Mouse (Mus musculus) liver, embryonic 14.5 days (tissue): ENCODE measurements around the gene Apex1. TPM values are rescaled to one million over a fixed set of nuclear protein-coding genes. Genes with fewer than 3 reads are reported as not detected.
"Not testable (repeated sequence)": the region's sequence is repeated elsewhere in the genome, so short reads cannot be mapped to it uniquely, and the experiment has no call there.

ENCODE experiments used
- ATAC-seq: fragments of 200-750 bp; cut with Nextera tagmentation; 2 replicates; pipeline ENCODE4 v1.8.0; 2017; ENCODE audit warnings: moderate number of reproducible peaks, mild to moderate bottlenecking, moderate library complexity; ENCODE audit not compliant: insufficient read depth
- DNase-seq, 3 experiments: peaks; one replicate each; pipeline ENCODE4 v3.0.0-alpha.2; 2012 to 2013; ENCODE audit warnings: low read depth in 3 of 3, low spot score in 3 of 3
- H3K27ac ChIP-seq: fragments of 300-500 bp; sonication (generic); 2 replicates; pipeline ENCODE4 v1.5.1; 2014; ENCODE audit warnings: moderate library complexity, mild to moderate bottlenecking, control low read depth, inconsistent platforms
- H3K27me3 ChIP-seq: fragments of 300-500 bp; sonication (generic); 2 replicates; pipeline ENCODE4 v1.6.1; 2014; ENCODE audit warnings: mild to moderate bottlenecking, low read length, moderate library complexity; ENCODE audit not compliant: control insufficient read depth, insufficient read depth
- H3K36me3 ChIP-seq: fragments of 300-500 bp; sonication (generic); replicated peaks from 2 replicates; pipeline ENCODE4 v1.6.1; 2014; ENCODE audit warnings: low read depth; ENCODE audit not compliant: control insufficient read depth, insufficient read depth
- H3K4me1 ChIP-seq, 2 experiments: fragments of 200-500 bp in 1 of 2; fragments of 300-500 bp in 1 of 2; sonication (generic) in 1 of 2; replicated peaks; 2 replicates each; pipeline ENCODE4 v1.6.1; 2012 to 2014; ENCODE audit warnings: antibody characterized with exemption in 1 of 2, inconsistent platforms in 1 of 2, low read length in 1 of 2; ENCODE audit not compliant: control insufficient read depth in 2 of 2, insufficient read depth in 2 of 2
- H3K4me2 ChIP-seq: fragments of 300-500 bp; sonication (generic); 2 replicates; pipeline ENCODE4 v1.6.1; 2014; ENCODE audit warnings: low read depth, mild to moderate bottlenecking, control low read depth, moderate library complexity
- H3K4me3 ChIP-seq, 2 experiments: fragments of 200-500 bp in 1 of 2; fragments of 300-500 bp in 1 of 2; sonication (generic) in 1 of 2; 2 replicates each; pipeline ENCODE4 v1.5.1; 2012 to 2014; ENCODE audit warnings: low read depth in 2 of 2, low read length in 2 of 2, mild to moderate bottlenecking in 2 of 2, control low read depth in 1 of 2, inconsistent platforms in 1 of 2, moderate library complexity in 1 of 2; ENCODE audit not compliant: insufficient read depth in 1 of 2
- H3K9ac ChIP-seq: fragments of 300-500 bp; sonication (generic); replicated peaks from 2 replicates; pipeline ENCODE4 v1.6.1; 2014; ENCODE audit warnings: mild to moderate bottlenecking, control low read depth, moderate library complexity
- H3K9me3 ChIP-seq: fragments of 300-500 bp; sonication (generic); 2 replicates; pipeline ENCODE4 v1.6.1; 2016; ENCODE audit warnings: low read length, mixed read lengths; ENCODE audit not compliant: control insufficient read depth
- CTCF ChIP-seq: IDR thresholded peaks from 2 replicates; pipeline ENCODE4 v1.5.1; 2016; ENCODE audit warnings: antibody characterized with exemption, low read depth, control low read depth
- EP300 ChIP-seq: IDR thresholded peaks from 2 replicates; pipeline ENCODE4 v1.6.1; 2016; ENCODE audit warnings: antibody characterized with exemption, low read depth
- WGBS: fragments of 180-500 bp; shearing (Covaris S2); extraction: QIAGEN DNeasy Blood & Tissue Kit; methylation state at CpG from one replicate; pipeline ENCODE4 v1.1.7; 2014; ENCODE audit not compliant: insufficient replicate concordance; 5-methylcytosine and 5-hydroxymethylcytosine counted together
- polyA plus RNA-seq, 2 experiments: library from polyadenylated mRNA; depleted of rRNA in 1 of 2; stranded (reverse) in 1 of 2; unstranded in 1 of 2; fragments of >200 nt; fragmentation: Nextera tagmentation in 1 of 2; extraction: Ambion mirVana in 1 of 2; gene quantifications; 2 replicates each; pipeline versions ENCODE4 v1.2.1 to v1.2.3; 2012 to 2014

Gene Apex1
- polyA plus RNA-seq, 2 experiments = 51.3 to 90.8 TPM

DNA sequence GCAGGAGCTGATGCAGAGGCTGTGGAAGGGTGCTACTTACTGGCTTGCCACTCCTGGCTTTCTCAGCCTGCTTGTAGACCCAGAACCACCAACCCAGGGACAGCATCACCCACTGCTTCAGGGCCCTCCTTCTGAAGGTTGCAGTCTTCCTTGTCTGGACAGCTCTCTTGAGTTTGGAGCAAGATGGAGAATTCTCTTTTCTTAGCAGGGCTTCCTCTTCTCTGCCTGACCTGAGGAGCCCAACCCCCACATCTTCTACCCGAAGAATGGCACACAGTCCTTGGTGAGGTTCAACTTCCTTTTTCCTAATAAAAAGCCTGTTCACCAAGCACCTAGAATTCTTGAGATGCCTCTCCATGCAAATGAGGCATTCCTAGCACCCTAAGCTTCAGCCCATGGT is 46.1 kb downstream of the Apex1 start:
- Histone ChIP-seq H3K4me1 (peaks cover 0 to 11% of the 10 kb centered on the region in 2 experiments; a peak in 2 of 4 replicates), H3K4me2 (no peak overlapping the region), H3K27me3 (no peaks in the 10 kb centered on the region), H3K36me3 (no peaks in the 10 kb centered on the region), H3K4me3 (no peak overlapping the region), H3K9me3 (no peaks in the 10 kb centered on the region), H3K9ac (no peak overlapping the region), H3K27ac (no peak overlapping the region)
- no peak for ATAC-seq
- WGBS = 19% methylated on average over 1 of the region's 1 CpGs
- no peak for DNase-seq
- TF ChIP-seq CTCF (no peak), EP300 (no peak)

DNA sequence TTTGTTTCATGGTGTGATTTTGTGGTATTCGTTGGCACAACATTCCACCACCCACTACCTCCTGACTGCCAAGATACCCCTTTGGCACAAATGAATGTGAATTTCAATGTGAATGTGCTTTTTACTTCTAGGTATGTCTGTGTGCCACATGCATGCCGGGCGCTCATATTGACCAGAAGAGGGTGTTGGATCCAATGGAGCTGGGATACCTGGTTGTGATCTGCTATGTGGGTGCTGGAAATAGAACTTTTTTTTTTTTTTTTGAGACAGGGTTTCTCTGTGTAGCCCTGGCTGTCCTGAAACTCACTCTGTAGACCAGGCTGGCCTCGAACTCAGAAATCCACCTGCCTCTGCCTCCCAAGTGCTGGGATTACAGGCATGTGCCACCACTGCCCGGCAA is 48.3 kb downstream of the Apex1 start:
- H3K4me3 ChIP-seq, H3K9ac ChIP-seq, H3K4me2 ChIP-seq, ATAC-seq, H3K27me3 ChIP-seq, H3K27ac ChIP-seq, H3K36me3 ChIP-seq, H3K9me3 ChIP-seq, DNase-seq: not testable (repeated sequence)
- H3K4me1 ChIP-seq = peaks cover 0 to 11% of the 10 kb centered on the region in 2 experiments; a peak in 2 of 4 replicates
- whole genome bisulfite sequencing = 69% methylated on average over 5 of the region's 5 CpGs

DNA sequence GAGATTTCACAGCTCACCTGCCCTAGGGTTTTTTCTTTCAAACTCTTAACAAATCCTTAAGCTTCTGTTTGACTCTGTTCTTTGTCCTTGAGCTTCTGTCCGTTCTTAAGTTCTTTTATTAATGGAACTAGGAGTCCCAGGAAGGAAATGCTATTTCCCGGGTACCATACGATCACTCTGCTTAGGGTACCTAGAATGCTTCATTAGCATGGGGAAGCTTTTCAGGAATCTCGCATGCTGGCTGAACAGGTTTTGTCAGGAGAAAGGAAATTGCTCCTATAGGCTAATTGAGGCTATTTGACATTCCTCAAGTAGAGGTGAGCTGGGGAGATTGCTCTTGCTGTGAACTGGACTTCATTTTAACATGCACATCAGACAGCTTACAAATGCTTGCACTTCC is 48.9 kb downstream of the Apex1 start:
- WGBS = 50% methylated on average over 4 of the region's 4 CpGs
- Histone ChIP-seq H3K36me3 (no peaks in the 10 kb centered on the region), H3K27ac (no peak overlapping the region), H3K9me3 (no peaks in the 10 kb centered on the region), H3K4me1 (peaks cover 0 to 11% of the 10 kb centered on the region in 2 experiments; a peak in 2 of 4 replicates), H3K4me2 (no peak overlapping the region), H3K27me3 (no peaks in the 10 kb centered on the region), H3K9ac (no peak overlapping the region), H3K4me3 (no peak overlapping the region)
- ATAC-seq (no peak), DNase-seq (no peak)
- no peak for TF ChIP-seq EP300
- TF ChIP-seq CTCF = no peak

DNA sequence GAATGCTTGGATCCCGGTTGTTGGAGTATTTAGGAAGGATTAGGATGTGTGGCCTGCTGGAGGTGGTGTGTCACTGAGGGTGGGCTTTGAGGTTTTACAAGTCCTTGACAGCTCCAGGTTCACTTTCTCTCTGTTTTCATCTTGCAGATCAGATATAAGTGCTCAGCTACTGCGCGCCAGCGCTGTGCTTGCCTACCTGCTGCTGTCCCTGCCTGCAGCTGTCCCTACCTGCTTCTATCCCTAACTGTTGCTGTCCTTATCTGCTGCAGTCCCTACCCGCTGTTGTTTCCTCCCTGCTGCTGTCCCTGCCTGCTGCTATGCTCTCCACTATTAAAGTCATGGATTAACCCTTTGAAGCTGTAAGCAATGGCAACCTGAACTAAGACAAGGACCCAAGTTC is 50.2 kb downstream of the Apex1 start:
- no peak overlapping the region for H3K4me2 ChIP-seq
- peaks cover 0 to 5% of the 10 kb centered on the region in 2 experiments; a peak in 2 of 4 replicates for H3K4me1 ChIP-seq
- DNase-seq (no peak), ATAC-seq (no peak)
- no peak overlapping the region for H3K4me3 ChIP-seq
- H3K9me3 ChIP-seq = no peaks in the 10 kb centered on the region
- H3K9ac ChIP-seq = no peak overlapping the region
- no peak overlapping the region for H3K27ac ChIP-seq
- no peaks in the 10 kb centered on the region for H3K36me3 ChIP-seq
- 48% methylated on average over 5 of the region's 5 CpGs for WGBS
- TF ChIP-seq CTCF = no peak
- TF ChIP-seq EP300 = no peak
- no peaks in the 10 kb centered on the region for H3K27me3 ChIP-seq

DNA sequence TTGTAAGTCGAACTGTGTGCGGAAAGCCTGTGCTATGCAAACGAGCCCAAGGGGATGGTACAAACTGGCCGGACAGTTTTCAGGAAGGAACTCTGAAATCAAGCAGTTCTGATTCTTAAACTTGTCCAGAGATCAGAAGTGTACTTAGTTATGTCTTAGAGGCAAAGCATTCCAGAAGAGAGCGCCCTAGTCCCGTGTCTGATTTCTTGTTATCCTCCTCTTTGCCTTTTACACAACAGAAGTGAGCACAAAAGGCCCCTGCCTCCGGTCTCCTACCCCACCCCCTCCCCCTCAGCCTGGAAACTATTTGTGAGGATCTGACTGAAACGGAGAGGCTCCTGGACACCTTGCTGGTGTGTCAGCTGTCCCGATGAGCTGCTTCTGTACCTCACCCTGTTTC is 51.9 kb downstream of the Apex1 start:
- no peak for TF ChIP-seq EP300
- no peak for TF ChIP-seq CTCF
- no peak for ATAC-seq
- Histone ChIP-seq H3K4me2 (no peak overlapping the region), H3K27me3 (no peaks in the 10 kb centered on the region), H3K27ac (no peak overlapping the region), H3K4me3 (no peak overlapping the region), H3K9ac (no peak overlapping the region), H3K36me3 (no peaks in the 10 kb centered on the region), H3K9me3 (no peaks in the 10 kb centered on the region), H3K4me1 (peaks cover 0 to 3% of the 10 kb centered on the region in 2 experiments; a peak in 1 of 4 replicates)
- 31% methylated on average over 9 of the region's 9 CpGs for WGBS
- no peak for DNase-seq

Other genes with a start within 250 kb of the Apex1 start
- not detected in 2 replicates for gene Olfr747, start 231.8 kb upstream of the Apex1 start, polyA plus RNA-seq (2012; rRNA removed)
- gene Olfr747, start 231.8 kb upstream of the Apex1 start, polyA plus RNA-seq (2014; fragmentation: Nextera tagmentation; extraction: Ambion mirVana) = not detected in 2 replicates
- gene Olfr748, start 217.6 kb upstream of the Apex1 start, polyA plus RNA-seq (2012; rRNA removed) = not detected in 2 replicates
- gene Olfr748, start 217.6 kb upstream of the Apex1 start, polyA plus RNA-seq (2014; fragmentation: Nextera tagmentation; extraction: Ambion mirVana) = not detected in 2 replicates
- gene Olfr749, start 179.9 kb upstream of the Apex1 start, polyA plus RNA-seq (2012; rRNA removed) = not detected in 2 replicates
- gene Olfr749, start 179.9 kb upstream of the Apex1 start, polyA plus RNA-seq (2014; fragmentation: Nextera tagmentation; extraction: Ambion mirVana) = not detected in 2 replicates
- 9.6 and 10.8 TPM in 2 replicates for gene Ttc5, start 139.4 kb upstream of the Apex1 start, polyA plus RNA-seq (2012; rRNA removed)
- 18.0 and 19.8 TPM in 2 replicates for gene Ttc5, start 139.4 kb upstream of the Apex1 start, polyA plus RNA-seq (2014; fragmentation: Nextera tagmentation; extraction: Ambion mirVana)
- not detected in 2 replicates for gene Ccnb1ip1, start 117.2 kb upstream of the Apex1 start, polyA plus RNA-seq (2012; rRNA removed)
- not detected in 2 replicates for gene Ccnb1ip1, start 117.2 kb upstream of the Apex1 start, polyA plus RNA-seq (2014; fragmentation: Nextera tagmentation; extraction: Ambion mirVana)
- gene Parp2, start 117.1 kb upstream of the Apex1 start, polyA plus RNA-seq (2012; rRNA removed) = 20.6 and 32.9 TPM in 2 replicates
- 31.3 and 35.9 TPM in 2 replicates for gene Parp2, start 117.1 kb upstream of the Apex1 start, polyA plus RNA-seq (2014; fragmentation: Nextera tagmentation; extraction: Ambion mirVana)
- gene Tep1, start 54.4 kb upstream of the Apex1 start, polyA plus RNA-seq (2012; rRNA removed) = 1.5 and 2.2 TPM in 2 replicates
- gene Tep1, start 54.4 kb upstream of the Apex1 start, polyA plus RNA-seq (2014; fragmentation: Nextera tagmentation; extraction: Ambion mirVana) = 3.0 and 4.1 TPM in 2 replicates
- gene Klhl33, start 27.5 kb upstream of the Apex1 start, polyA plus RNA-seq (2012; rRNA removed) = 0.12 and 0.16 TPM in 2 replicates
- gene Klhl33, start 27.5 kb upstream of the Apex1 start, polyA plus RNA-seq (2014; fragmentation: Nextera tagmentation; extraction: Ambion mirVana) = 0.08 and 0.15 TPM in 2 replicates
- gene Osgep, start 75 bp upstream of the Apex1 start, polyA plus RNA-seq (2012; rRNA removed) = 19.9 and 34.5 TPM in 2 replicates
- gene Osgep, start 75 bp upstream of the Apex1 start, polyA plus RNA-seq (2014; fragmentation: Nextera tagmentation; extraction: Ambion mirVana) = 54.8 and 59.7 TPM in 2 replicates
- gene Pip4p1, start 5.9 kb downstream of the Apex1 start, polyA plus RNA-seq (2012; rRNA removed) = 16.7 and 24.7 TPM in 2 replicates
- gene Pip4p1, start 5.9 kb downstream of the Apex1 start, polyA plus RNA-seq (2014; fragmentation: Nextera tagmentation; extraction: Ambion mirVana) = 16.9 and 18.7 TPM in 2 replicates
- 65.8 and 81.4 TPM in 2 replicates for gene Pnp, start 6.1 kb downstream of the Apex1 start, polyA plus RNA-seq (2012; rRNA removed)
- 87.0 and 91.4 TPM in 2 replicates for gene Pnp, start 6.1 kb downstream of the Apex1 start, polyA plus RNA-seq (2014; fragmentation: Nextera tagmentation; extraction: Ambion mirVana)
- 41.4 and 65.9 TPM in 2 replicates for gene Gm49342, start 19.5 kb downstream of the Apex1 start, polyA plus RNA-seq (2012; rRNA removed)
- gene Gm49342, start 19.5 kb downstream of the Apex1 start, polyA plus RNA-seq (2014; fragmentation: Nextera tagmentation; extraction: Ambion mirVana) = not detected in 2 replicates
- 6.5 and 9.8 TPM in 2 replicates for gene Pnp2, start 31.0 kb downstream of the Apex1 start, polyA plus RNA-seq (2012; rRNA removed)
- 12.0 and 13.7 TPM in 2 replicates for gene Pnp2, start 31.0 kb downstream of the Apex1 start, polyA plus RNA-seq (2014; fragmentation: Nextera tagmentation; extraction: Ambion mirVana)
- not detected in 2 replicates for gene Rnase10, start 82.8 kb downstream of the Apex1 start, polyA plus RNA-seq (2012; rRNA removed)
- not detected in 2 replicates for gene Rnase10, start 82.8 kb downstream of the Apex1 start, polyA plus RNA-seq (2014; fragmentation: Nextera tagmentation; extraction: Ambion mirVana)
- not detected in 2 replicates for gene Rnase9, start 116.9 kb downstream of the Apex1 start, polyA plus RNA-seq (2012; rRNA removed)
- gene Rnase9, start 116.9 kb downstream of the Apex1 start, polyA plus RNA-seq (2014; fragmentation: Nextera tagmentation; extraction: Ambion mirVana) = not detected in 2 replicates
- gene Rnase11, start 125.2 kb downstream of the Apex1 start, polyA plus RNA-seq (2012; rRNA removed) = not detected in 2 replicates
- gene Rnase11, start 125.2 kb downstream of the Apex1 start, polyA plus RNA-seq (2014; fragmentation: Nextera tagmentation; extraction: Ambion mirVana) = not detected in 2 replicates
- 0.69 and 0.95 TPM in 2 replicates for gene Rnase12, start 132.7 kb downstream of the Apex1 start, polyA plus RNA-seq (2012; rRNA removed)
- 0.91 and 1.8 TPM in 2 replicates for gene Rnase12, start 132.7 kb downstream of the Apex1 start, polyA plus RNA-seq (2014; fragmentation: Nextera tagmentation; extraction: Ambion mirVana)
- not detected in 2 replicates for gene Olfr750, start 149.5 kb downstream of the Apex1 start, polyA plus RNA-seq (2012; rRNA removed)
- gene Olfr750, start 149.5 kb downstream of the Apex1 start, polyA plus RNA-seq (2014; fragmentation: Nextera tagmentation; extraction: Ambion mirVana) = not detected in 2 replicates
- gene Rnase4, start 166.1 kb downstream of the Apex1 start, polyA plus RNA-seq (2012; rRNA removed) = 12.8 and 15.0 TPM in 2 replicates
- 20.2 and 21.9 TPM in 2 replicates for gene Rnase4, start 166.1 kb downstream of the Apex1 start, polyA plus RNA-seq (2014; fragmentation: Nextera tagmentation; extraction: Ambion mirVana)
- 3.3 and 3.4 TPM in 2 replicates for gene Ang, start 166.2 kb downstream of the Apex1 start, polyA plus RNA-seq (2012; rRNA removed)
- gene Ang, start 166.2 kb downstream of the Apex1 start, polyA plus RNA-seq (2014; fragmentation: Nextera tagmentation; extraction: Ambion mirVana) = 5.4 and 7.1 TPM in 2 replicates
- not detected in 2 replicates for gene Eddm3b, start 189.5 kb downstream of the Apex1 start, polyA plus RNA-seq (2012; rRNA removed)
- not detected in 2 replicates for gene Eddm3b, start 189.5 kb downstream of the Apex1 start, polyA plus RNA-seq (2014; fragmentation: Nextera tagmentation; extraction: Ambion mirVana)
- gene Rnase6, start 198.9 kb downstream of the Apex1 start, polyA plus RNA-seq (2012; rRNA removed) = 1.9 and 2.8 TPM in 2 replicates
- 3.6 TPM in 2 replicates for gene Rnase6, start 198.9 kb downstream of the Apex1 start, polyA plus RNA-seq (2014; fragmentation: Nextera tagmentation; extraction: Ambion mirVana)
- not detected in 2 replicates for gene Rnase1, start 221.8 kb downstream of the Apex1 start, polyA plus RNA-seq (2012; rRNA removed)
- not detected in 2 replicates for gene Rnase1, start 221.8 kb downstream of the Apex1 start, polyA plus RNA-seq (2014; fragmentation: Nextera tagmentation; extraction: Ambion mirVana)
- gene Rnase2b, start 237.3 kb downstream of the Apex1 start, polyA plus RNA-seq (2012; rRNA removed) = not detected in 2 replicates
- not detected in 2 replicates for gene Rnase2b, start 237.3 kb downstream of the Apex1 start, polyA plus RNA-seq (2014; fragmentation: Nextera tagmentation; extraction: Ambion mirVana)